Mouse (Mus musculus): Measurements from ENCODE around the gene Zfp2. TPM values are rescaled to one million over a fixed set of nuclear protein-coding genes. Genes with fewer than 3 reads are reported as not detected.

The Zfp2 gene
- 40.6 and 43.9 TPM in 2 replicates for polyA plus RNA-seq (2015; fragmentation: Nextera tagmentation; extraction: Ambion mirVana)

DNA sequence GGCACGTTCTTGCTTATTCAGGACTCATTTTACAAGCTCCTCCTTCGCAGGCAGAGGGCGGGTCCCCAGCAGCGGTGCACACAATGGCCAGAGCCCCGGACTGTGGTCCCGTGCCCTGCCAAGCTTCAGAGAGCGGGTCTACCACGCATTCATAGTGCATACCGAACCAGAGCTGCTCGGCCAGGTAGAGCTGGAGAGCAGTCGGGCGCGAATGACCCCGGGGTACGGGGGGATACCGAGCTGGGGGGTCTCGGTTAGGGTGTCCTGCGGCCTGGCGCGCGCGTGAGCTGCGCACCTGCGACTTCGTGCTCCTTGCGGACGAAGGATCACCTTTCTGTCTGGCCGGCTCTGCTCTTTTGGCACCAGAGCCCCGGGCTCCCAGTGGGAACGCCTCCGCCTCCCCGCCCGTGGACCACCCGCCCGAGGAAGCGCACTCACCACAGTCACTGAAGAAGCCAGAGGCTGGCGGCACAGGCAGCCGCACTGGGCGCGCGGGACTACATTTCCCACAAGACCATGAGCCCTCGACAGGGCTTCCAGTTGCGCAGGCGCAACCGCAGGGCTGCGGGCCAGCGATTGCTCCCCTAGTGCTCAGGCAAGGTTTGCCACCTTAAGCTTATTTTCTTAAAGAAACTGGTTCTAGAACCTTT lies at the start of gene Zfp2:
Gene Zfp2, minus strand, starts transcription at position 495 of the 650 bp plus-strand sequence.
- peak within 1 kb of the TSS; percentile 91 for H3K9ac ChIP-seq
- H3K4me3 ChIP-seq = peak within 1 kb of the TSS; percentile 84
- peak within 1 kb of the TSS; percentile 77 for H3K27ac ChIP-seq
- WGBS = under 1% methylated on average over 47 of the region's 47 CpGs
- peak; percentile 98 for ATAC-seq
- peak within 1 kb of the TSS; percentile 50 for H3K4me2 ChIP-seq
- peaks cover 31% of the 10 kb centered on the region for H3K9me3 ChIP-seq (replicated peaks)
- peaks cover 10% of the 10 kb centered on the region; the same call in 1 of the 2 replicates for H3K4me1 ChIP-seq
- peaks cover 38% of the 10 kb centered on the region for H3K36me3 ChIP-seq (ENCODE audit: poor library complexity, severe bottlenecking)
- no peaks in the 10 kb centered on the region for H3K27me3 ChIP-seq

DNA sequence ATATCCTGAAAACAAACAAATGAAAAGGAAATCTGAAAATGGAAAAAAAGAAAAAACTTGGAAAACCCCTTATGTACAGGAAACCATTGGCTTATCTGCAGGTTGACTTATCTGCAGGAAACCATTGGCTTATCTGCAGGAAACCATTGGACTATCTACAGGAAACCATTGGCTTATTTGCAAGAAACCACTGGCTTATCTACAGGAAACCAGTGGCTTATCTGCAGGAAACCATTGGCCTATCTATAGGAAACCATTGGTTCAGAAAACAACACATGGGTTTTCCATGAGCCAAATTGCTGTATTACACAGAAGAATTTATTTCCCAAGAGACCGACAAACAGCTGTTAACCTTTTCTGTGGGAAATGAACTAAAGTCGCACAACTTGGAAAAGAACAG lies 48.9 kb upstream of the Zfp2 start:
- no peaks in the 10 kb centered on the region for H3K36me3 ChIP-seq (ENCODE audit: poor library complexity, severe bottlenecking)
- no peaks in the 10 kb centered on the region for H3K4me1 ChIP-seq
- H3K4me3 ChIP-seq = no peak overlapping the region
- H3K9ac ChIP-seq = no peak overlapping the region
- no peak for ATAC-seq
- WGBS = 94% methylated on average over 2 of the region's 2 CpGs
- H3K4me2 ChIP-seq = no peak overlapping the region
- no peak overlapping the region for H3K27ac ChIP-seq
- H3K27me3 ChIP-seq = no peaks in the 10 kb centered on the region
- H3K9me3 ChIP-seq (replicated peaks) = no peaks in the 10 kb centered on the region

DNA sequence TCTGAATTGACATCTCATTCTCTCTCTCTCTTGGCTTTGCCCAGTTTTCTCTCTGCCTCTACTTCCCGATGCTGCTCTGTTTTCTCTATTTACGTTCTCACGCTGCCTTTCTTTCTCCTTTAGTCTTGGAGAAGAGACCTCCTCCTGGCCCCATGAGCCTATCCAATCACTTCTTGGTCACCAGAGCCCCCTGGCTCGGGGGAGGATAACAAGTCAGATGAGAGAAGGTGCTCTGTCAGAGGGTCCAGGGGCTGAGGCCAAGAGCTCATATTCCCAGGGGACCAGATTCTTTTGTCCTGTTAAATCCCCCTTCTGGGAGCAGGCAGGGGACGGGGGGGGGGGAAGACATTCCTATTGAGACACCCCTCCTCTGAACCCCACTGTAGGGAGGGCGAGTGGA lies 37.7 kb upstream of the Zfp2 start, which contains the start of gene Prop1:
Gene Prop1, minus strand, starts transcription at position 101 of the 400 bp plus-strand sequence.
- Histone ChIP-seq H3K9ac (no peak within 1 kb of the TSS), H3K27me3 (no peaks in the 10 kb centered on the region), H3K4me1 (no peaks in the 10 kb centered on the region), H3K9me3 (replicated peaks) (no peaks in the 10 kb centered on the region), H3K4me3 (no peak within 1 kb of the TSS), H3K36me3 (ENCODE audit: poor library complexity, severe bottlenecking) (no peaks in the 10 kb centered on the region), H3K4me2 (no peak within 1 kb of the TSS), H3K27ac (no peak within 1 kb of the TSS)
- 67% methylated on average over 6 of the region's 6 CpGs for WGBS
- ATAC-seq = no peak

DNA sequence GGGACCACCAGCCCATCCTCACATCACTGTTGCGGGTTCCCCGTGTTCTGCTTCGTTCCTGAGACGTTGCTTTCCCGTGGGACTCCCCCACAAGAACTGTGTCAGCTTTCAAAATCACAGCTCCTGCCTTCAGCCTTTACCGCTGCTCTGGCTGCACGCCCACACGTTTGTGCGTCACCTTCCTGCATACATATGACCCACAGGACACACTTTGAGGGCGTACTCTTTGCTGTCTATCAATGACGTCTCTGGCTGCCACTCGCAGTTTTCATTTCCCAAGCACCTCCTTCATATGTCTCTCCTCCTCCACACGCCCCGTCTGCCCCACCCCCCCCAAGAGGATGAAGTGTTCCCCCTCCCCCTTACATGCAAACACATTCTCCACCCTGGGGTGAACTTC lies 36.3 kb upstream of the Zfp2 start:
- Histone ChIP-seq H3K4me3 (no peak overlapping the region), H3K4me1 (no peaks in the 10 kb centered on the region), H3K9ac (no peak overlapping the region), H3K9me3 (replicated peaks) (no peaks in the 10 kb centered on the region), H3K27me3 (no peaks in the 10 kb centered on the region), H3K27ac (no peak overlapping the region), H3K36me3 (ENCODE audit: poor library complexity, severe bottlenecking) (no peaks in the 10 kb centered on the region), H3K4me2 (no peak overlapping the region)
- no peak for ATAC-seq
- 81% methylated on average over 14 of the region's 14 CpGs for WGBS

DNA sequence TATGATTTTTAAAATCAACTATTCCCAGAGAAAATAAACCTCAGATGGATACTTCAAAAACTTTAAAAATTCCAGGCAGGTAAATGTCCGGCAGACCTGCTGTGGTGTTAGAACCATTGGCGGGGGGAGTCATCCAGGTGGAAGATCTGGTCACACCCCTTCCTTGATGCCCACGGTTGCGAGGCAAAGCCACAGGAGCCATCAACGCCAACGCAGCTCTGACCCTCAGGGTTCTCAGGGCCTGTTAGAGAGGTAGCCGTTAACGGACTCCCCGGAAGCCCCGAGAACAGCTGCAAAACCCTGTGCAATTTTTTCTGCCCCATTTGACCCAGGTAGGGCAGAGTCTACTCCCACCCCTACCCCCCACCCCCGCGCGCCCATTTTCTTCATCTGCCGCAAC lies 27.5 kb upstream of the Zfp2 start, which contains the start of gene 4933414I15Rik:
Gene 4933414I15Rik, minus strand, starts transcription at position 260 of the 400 bp plus-strand sequence.
- Histone ChIP-seq H3K9ac (no peak within 1 kb of the TSS), H3K4me1 (no peaks in the 10 kb centered on the region), H3K9me3 (replicated peaks) (no peaks in the 10 kb centered on the region), H3K4me3 (no peak within 1 kb of the TSS), H3K27me3 (no peaks in the 10 kb centered on the region), H3K27ac (no peak within 1 kb of the TSS), H3K4me2 (no peak within 1 kb of the TSS), H3K36me3 (ENCODE audit: poor library complexity, severe bottlenecking) (no peaks in the 10 kb centered on the region)
- 79% methylated on average over 14 of the region's 14 CpGs for WGBS
- no peak for ATAC-seq

DNA sequence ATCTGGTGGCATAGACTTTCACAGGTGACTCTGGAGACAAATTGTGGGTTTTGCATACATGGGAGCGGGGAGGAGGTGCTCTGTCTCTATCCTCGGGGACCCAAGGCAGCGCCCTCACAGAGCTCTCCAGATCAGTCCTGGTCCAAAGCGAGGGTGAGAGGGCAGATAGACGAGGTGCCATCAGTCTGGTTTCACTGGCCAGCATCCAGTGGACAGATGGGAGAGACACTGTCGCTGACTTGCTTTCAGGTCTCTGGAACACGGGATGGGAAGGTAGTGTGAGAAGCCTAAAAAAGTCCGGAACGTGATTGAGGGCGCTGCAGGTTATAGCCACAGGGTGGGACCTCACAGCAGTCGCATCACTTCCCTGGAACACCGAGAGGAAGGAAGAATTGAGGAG lies 26.4 kb upstream of the Zfp2 start:
- Histone ChIP-seq H3K4me3 (no peak overlapping the region), H3K9ac (no peak overlapping the region), H3K27me3 (no peaks in the 10 kb centered on the region), H3K4me1 (no peaks in the 10 kb centered on the region), H3K36me3 (ENCODE audit: poor library complexity, severe bottlenecking) (no peaks in the 10 kb centered on the region), H3K27ac (no peak overlapping the region), H3K4me2 (no peak overlapping the region), H3K9me3 (replicated peaks) (no peaks in the 10 kb centered on the region)
- ATAC-seq = no peak
- 82% methylated on average over 12 of the region's 12 CpGs for WGBS

DNA sequence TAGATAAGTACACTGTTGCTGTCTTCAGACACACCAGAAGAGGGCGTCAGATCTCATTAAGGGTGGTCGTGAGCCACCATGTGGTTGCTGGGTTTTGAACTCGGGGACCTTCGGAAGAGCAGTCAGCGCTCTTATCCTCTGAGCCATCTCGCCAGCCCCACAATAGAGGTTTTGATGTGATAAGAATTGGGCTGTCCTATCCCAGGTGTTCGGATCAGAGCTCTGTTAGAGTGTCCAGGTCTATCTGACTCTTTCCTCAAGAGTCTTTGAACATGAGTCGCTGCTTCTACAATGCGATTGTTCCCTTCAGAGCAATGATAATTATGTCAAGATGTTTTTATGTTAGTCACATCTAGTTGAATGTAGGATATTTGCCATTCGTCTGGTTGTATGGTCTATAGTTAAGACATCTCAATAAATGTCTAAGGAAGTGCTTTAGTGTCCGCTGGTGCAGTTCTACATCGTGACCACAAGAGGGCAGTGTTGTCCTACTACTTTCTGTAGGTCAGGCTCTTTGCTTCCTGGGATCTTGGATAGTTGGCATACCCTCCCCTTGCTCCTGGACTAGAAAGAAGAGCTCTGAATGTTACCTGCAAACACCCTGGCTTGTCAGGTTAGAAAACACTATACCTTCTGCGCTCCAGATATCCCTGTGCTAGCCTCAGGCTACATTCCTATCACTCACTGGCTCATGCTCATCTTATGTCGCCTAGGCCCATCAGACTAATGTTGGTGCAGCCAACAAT lies 23.8 kb upstream of the Zfp2 start:
- H3K9ac ChIP-seq = no peak overlapping the region
- H3K36me3 ChIP-seq (ENCODE audit: poor library complexity, severe bottlenecking) = no peaks in the 10 kb centered on the region
- 35% methylated on average over 14 of the region's 14 CpGs for WGBS
- no peak overlapping the region for H3K4me2 ChIP-seq
- no peaks in the 10 kb centered on the region for H3K27me3 ChIP-seq
- no peaks in the 10 kb centered on the region for H3K9me3 ChIP-seq (replicated peaks)
- H3K4me1 ChIP-seq = no peaks in the 10 kb centered on the region
- no peak overlapping the region for H3K27ac ChIP-seq
- no peak overlapping the region for H3K4me3 ChIP-seq
- peak; percentile 61; the same call in 1 of the 2 replicates for ATAC-seq

DNA sequence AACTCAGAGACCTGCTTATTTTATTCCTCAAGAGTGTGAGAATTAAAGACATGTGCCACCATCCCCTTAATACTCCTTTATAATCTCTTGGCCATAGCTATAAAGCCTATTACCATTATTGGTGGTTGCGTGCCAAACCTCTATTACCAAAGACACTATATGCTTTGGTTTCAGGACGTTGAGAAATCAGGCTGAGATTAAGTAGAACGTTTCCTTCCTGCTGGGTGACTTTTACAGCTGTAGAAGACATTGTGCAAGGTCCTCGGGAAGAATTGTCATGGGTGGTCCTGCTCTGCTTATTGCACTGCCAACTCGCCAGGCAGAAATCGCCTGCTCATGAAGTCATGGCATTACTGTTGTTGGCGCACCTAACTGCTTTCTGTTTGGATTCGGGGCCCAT lies 22.5 kb upstream of the Zfp2 start:
- ATAC-seq = no peak
- no peaks in the 10 kb centered on the region for H3K9me3 ChIP-seq (replicated peaks)
- H3K4me2 ChIP-seq = no peak overlapping the region
- H3K9ac ChIP-seq = no peak overlapping the region
- H3K4me3 ChIP-seq = no peak overlapping the region
- no peaks in the 10 kb centered on the region for H3K4me1 ChIP-seq
- H3K36me3 ChIP-seq (ENCODE audit: poor library complexity, severe bottlenecking) = no peaks in the 10 kb centered on the region
- no peaks in the 10 kb centered on the region for H3K27me3 ChIP-seq
- WGBS = 78% methylated on average over 8 of the region's 8 CpGs
- no peak overlapping the region for H3K27ac ChIP-seq

DNA sequence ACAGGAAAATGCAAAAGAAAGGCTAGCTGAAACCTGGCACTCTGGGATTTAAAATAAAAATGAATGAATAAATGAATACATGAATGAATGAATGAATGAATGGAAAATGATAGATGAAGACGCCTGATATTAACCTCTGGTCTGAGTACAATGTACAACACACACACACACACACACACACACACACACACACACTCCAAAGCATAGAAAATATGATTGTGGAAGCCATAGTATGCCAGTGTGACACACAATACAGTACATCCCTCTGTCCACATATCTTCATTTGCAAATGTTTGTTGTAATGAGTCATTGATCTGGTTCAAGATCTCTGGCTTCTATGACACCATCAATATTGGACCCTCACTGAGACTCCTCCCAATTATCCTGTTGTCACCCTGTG lies 16.1 kb upstream of the Zfp2 start:
- 100% methylated on average over 1 of the region's 1 CpGs for WGBS
- Histone ChIP-seq H3K4me3 (0 out of 2 replicates have a peak overlapping the region, but pooled peaks have one; percentile 62), H3K27ac (0 out of 2 replicates have a peak overlapping the region, but pooled peaks have one; percentile 14)

DNA sequence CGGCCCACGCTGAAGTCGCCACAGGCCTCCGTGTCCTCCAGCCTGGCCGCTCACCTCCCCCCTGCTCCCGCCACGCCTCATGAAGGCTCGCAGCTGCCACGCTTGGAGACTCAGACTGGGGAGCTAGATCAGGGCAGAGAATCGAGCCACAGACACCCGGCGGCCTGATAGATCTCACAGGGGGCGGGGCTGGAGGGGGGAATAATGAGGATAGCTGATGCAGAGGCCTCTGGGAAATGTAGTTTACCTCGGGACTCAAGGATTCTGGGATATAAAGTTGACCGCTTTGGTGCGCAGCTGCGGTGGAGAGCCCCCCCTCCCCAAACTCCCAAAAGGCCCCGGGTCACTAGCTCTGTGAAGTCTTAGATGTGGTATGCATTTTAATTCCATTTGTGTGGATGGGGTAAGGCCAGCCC lies 15.5 kb upstream of the Zfp2 start, which contains the start of gene Zfp354b:
Gene Zfp354b, minus strand, starts transcription at position 183 of the 416 bp plus-strand sequence.
- Histone ChIP-seq H3K27ac (0 out of 2 replicates have a peak within 1 kb of the TSS, but pooled peaks have one; percentile 14), H3K4me3 (peak within 1 kb of the TSS; percentile 62)

More for the DNA sequence above, 16.1 kb upstream of the Zfp2 start:
- H3K9ac ChIP-seq = 0 out of 2 replicates have a peak overlapping the region, but pooled peaks have one; percentile 34
- no peaks in the 10 kb centered on the region for H3K36me3 ChIP-seq (ENCODE audit: poor library complexity, severe bottlenecking)
- peak; percentile 46 for ATAC-seq
- peak overlapping the region; percentile 83 for H3K4me2 ChIP-seq
- peaks cover 12% of the 10 kb centered on the region for H3K4me1 ChIP-seq
- no peaks in the 10 kb centered on the region for H3K27me3 ChIP-seq
- H3K9me3 ChIP-seq (replicated peaks) = no peaks in the 10 kb centered on the region

DNA sequence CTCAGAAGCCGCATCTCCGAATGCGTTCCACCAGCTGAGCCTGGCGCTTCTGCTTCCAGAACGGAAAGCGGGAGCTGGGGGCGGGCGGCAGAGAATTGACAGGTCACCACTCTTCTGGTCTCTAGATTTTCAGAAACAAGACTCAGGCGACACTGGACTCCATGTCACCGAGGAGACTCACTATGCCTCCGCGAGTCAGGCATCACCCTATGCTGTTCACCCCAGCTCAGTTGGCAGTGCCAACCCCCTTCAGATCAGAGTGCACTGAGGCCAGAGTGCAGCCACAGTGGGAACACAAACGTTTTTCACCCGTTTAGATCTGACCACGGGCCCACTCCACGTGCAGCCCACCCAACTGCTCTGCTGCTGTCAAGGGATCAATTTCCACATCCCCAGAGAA lies 15.1 kb upstream of the Zfp2 start:
- Histone ChIP-seq H3K9me3 (replicated peaks) (no peaks in the 10 kb centered on the region), H3K4me2 (peak overlapping the region; percentile 83), H3K4me1 (peaks cover 12% of the 10 kb centered on the region), H3K27ac (no peak overlapping the region), H3K27me3 (no peaks in the 10 kb centered on the region), H3K4me3 (peak overlapping the region; percentile 62), H3K36me3 (ENCODE audit: poor library complexity, severe bottlenecking) (no peaks in the 10 kb centered on the region), H3K9ac (peak overlapping the region; percentile 75)
- WGBS = 2% methylated on average over 16 of the region's 16 CpGs
- peak; percentile 79 for ATAC-seq

More for the DNA sequence above, 15.5 kb upstream of the Zfp2 start, which contains the start of gene Zfp354b:
- Histone ChIP-seq H3K9me3 (replicated peaks) (no peaks in the 10 kb centered on the region), H3K27me3 (no peaks in the 10 kb centered on the region), H3K36me3 (ENCODE audit: poor library complexity, severe bottlenecking) (no peaks in the 10 kb centered on the region), H3K9ac (peak within 1 kb of the TSS; percentile 75), H3K4me1 (peaks cover 12% of the 10 kb centered on the region), H3K4me2 (peak within 1 kb of the TSS; percentile 83)
- ATAC-seq = peak; percentile 97
- under 1% methylated on average over 18 of the region's 18 CpGs for WGBS

DNA sequence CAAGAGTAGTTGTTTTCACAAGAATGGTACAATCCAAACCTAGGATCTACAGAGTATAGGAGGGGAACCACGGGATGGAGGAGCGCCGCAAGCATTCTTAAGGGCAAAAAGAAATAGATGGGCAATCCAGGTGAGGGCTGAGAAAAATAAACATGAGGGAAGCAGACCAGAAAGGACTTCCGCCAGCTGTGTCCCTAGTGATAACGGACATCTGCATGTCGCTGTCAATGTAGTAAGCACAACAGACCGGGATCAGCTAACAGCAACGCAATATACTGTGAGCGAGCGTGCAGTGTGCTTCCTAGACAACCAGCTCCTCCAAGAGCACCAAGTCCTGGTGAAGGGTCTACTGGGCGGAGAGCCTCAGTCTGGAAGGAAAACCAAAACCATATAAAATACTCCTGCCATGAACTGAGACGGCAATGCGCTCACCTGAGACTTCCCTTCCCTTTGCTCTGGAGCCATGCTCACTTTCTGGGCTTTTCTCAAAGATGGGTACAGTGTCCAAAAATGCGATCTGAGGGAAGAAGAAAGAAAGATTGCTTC lies 14.6 kb upstream of the Zfp2 start:
- peak overlapping the region; percentile 83 for H3K4me2 ChIP-seq
- no peak overlapping the region for H3K27ac ChIP-seq
- no peaks in the 10 kb centered on the region for H3K27me3 ChIP-seq
- H3K36me3 ChIP-seq (ENCODE audit: poor library complexity, severe bottlenecking) = no peaks in the 10 kb centered on the region
- H3K9ac ChIP-seq = peak overlapping the region; percentile 75
- WGBS = 34% methylated on average over 14 of the region's 14 CpGs
- ATAC-seq = no peak
- peaks cover 12% of the 10 kb centered on the region for H3K4me1 ChIP-seq
- peak overlapping the region; percentile 62 for H3K4me3 ChIP-seq
- H3K9me3 ChIP-seq (replicated peaks) = no peaks in the 10 kb centered on the region

Measured in forebrain, embryonic 13.5 days (tissue).